Mouse (Mus musculus): ENCODE measurements around the gene Rasal2. TPM values are rescaled to one million over a fixed set of nuclear protein-coding genes. Genes with fewer than 3 reads are reported as not detected.
"Not testable (repeated sequence)": the region's sequence is repeated elsewhere in the genome, so short reads cannot be mapped to it uniquely, and the experiment has no call there.

The Rasal2 gene
- total RNA-seq, 4 experiments from 2014 or later: 20.2 to 26.5 (median 21.6) TPM

- DNase-seq (ENCODE audit: low spot score): no peak
These were observed 168.0 kb downstream of the Rasal2 start for GRCm38 (mm10) chr1:157244453-157244790.

- DNase-seq (ENCODE audit: low spot score): no peak
These were observed 168.6 kb downstream of the Rasal2 start for GRCm38 (mm10) chr1:157243576-157244452.

DNA sequence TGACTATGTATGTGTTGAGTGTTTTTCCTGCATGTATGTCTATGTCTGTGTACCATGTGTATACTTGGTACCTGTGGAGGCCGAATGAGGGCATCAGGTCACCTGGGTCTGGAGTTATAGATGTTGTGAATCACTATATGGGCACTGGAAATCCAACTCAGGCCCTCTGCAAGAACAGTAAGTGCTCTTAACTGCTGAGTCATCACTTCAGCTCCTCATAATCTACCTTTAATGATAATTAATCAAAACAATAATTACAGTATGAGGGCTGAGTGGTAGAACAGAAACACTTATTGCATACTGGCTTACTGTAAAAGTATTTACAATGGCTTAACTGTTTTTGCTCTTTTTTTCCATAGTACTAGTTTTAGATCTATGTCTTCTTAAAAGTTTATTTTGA, 172.7 kb downstream of the Rasal2 start:
- DNase-seq (ENCODE audit: low spot score): no peak

DNA sequence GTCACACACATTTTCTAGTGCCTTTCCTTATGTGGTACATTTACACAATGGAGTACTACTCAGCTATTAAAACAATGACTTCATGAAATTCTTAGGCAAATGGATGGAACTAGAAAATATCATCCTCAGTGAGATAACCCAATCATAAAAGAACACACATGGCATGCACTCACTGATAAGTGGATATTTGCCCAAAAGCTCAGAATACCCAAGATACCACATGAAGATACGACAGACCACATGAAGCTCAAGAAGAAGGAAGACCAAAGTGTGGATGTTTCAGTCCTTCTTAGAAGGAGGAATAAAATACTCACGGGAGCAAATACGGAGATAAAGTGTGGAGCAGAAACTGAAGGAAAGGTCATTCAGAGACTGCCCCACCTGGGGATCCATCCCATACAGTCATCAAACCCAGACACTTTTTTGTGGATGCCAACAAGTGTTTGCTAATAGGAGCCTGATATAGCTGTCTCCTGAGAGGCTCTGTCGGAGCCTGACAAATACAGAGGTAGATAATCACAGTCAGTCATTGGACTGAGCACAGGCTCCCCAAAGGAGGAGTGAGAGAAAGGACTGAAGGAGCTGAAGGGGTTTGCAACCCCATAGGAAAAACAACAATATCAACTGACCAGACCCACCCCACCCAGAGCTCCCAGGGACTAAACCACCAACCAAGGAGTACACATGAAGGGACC, 175.6 kb downstream of the Rasal2 start:
- DNase-seq (ENCODE audit: low spot score): not testable (repeated sequence)

GRCm38 (mm10) chr1:157233451-157233850, 178.9 kb downstream of the Rasal2 start:
- DNase-seq (ENCODE audit: low spot score): no peak

- DNase-seq (ENCODE audit: low spot score): no peak
These were observed 180.0 kb downstream of the Rasal2 start for GRCm38 (mm10) chr1:157232372-157232771.

- DNase-seq (ENCODE audit: low spot score): no peak
These were observed 181.4 kb downstream of the Rasal2 start for GRCm38 (mm10) chr1:157231016-157231415.

DNA sequence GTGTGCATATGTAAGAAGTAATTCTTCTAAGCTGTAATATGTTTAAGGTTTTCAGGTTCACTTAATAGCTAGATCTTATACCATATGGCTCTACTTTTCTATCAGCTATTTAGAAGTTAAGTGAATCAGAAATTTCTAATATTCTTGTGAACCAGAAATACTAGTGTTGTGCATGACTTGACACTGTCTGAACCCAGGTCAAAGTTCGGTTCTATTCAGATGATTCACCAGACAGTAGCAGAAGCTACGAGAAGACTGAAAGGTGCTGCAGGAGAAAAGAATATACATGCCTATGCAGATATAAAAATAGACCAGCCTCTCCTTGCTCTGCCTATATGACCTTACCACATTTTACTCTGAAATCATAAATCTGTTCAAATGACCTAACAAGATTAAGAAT, 182.0 kb downstream of the Rasal2 start:
- no peak for DNase-seq (ENCODE audit: low spot score)

DNA sequence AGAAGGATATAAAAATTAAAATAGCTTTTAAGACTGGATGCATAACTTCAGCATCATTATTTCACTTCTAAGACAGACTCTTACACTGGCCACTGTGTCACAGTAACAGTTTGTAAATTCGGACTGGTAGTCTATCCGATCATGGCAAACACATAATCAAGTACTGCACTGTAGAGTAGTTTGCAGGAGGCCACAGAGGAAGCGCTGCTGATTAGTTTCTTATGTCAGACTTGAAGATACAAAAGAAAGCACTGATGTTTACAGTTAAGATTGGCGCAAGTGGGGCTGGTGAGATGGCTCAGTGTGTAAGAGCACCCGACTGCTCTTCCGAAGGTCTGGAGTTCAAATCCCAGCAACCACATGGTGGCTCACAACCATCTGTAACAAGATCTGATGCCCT, 187.4 kb downstream of the Rasal2 start:
- no peak for DNase-seq (ENCODE audit: low spot score)

DNA sequence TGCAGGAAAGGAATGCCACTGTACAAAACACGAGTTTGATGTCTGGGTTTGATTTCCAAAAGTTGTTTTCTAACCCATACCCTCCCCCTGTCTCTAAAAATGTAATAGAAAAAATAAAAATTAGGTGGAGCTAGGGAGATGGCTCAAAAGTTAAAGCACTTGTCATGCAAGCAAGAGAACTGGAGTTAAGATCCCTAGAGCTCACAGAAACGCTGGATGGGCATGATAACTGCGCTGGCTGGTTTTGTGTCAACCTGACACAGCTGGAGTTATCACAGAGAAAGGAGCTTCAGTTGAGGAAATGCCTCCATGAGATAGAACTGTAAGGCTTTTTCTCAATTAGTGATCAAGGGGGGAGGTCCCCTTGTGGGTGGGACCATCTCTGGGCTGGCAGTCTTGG, 191.5 kb downstream of the Rasal2 start:
- no peak for DNase-seq (ENCODE audit: low spot score)

DNA sequence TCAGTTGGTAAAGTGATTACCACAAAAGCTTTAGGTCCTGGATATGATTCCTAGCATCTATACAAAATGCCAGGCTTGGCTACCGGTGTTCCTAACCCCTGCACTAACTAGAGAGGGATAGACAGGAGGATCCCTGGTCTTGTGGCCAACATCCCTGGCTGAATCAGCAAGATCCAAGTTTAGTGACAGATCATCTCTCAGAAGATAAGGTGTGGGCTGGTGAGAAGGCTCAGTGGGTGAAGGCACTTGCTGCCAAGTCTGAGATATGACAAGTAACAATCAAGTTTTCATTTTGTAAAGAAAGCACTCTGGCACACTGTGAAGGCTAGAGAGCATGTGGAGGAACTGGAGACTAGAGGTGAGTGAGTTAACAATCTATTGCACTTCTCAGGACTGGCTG, 191.9 kb downstream of the Rasal2 start:
- no peak for DNase-seq (ENCODE audit: low spot score)

GRCm38 (mm10) chr1:157208754-157209153, 203.6 kb downstream of the Rasal2 start:
- no peak for DNase-seq (ENCODE audit: low spot score)

- DNase-seq (ENCODE audit: low spot score): no peak
These were observed 206.7 kb downstream of the Rasal2 start for GRCm38 (mm10) chr1:157205685-157206084.

GRCm38 (mm10) chr1:157183043-157183442, 229.4 kb downstream of the Rasal2 start:
- DNase-seq (ENCODE audit: low spot score): no peak

DNA sequence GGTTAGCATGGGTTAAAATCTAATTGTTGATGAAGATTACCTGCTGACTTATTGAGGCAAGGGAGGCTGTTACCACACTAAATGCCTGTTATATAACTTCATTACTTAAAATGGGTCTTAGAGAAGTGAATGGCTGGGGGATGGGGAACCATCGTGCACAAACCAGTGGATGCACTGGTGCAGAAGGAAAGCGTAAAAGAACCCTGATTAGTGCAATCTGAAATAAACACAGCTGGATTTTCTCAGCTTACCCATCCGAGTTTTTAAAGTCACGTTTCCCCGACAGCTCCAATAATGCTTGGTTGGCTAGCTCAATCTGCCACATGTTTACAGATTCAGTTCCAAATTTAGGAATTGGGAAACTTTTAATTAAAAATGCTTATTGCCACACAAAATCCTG, 230.0 kb downstream of the Rasal2 start:
- no peak for DNase-seq (ENCODE audit: low spot score)

DNA sequence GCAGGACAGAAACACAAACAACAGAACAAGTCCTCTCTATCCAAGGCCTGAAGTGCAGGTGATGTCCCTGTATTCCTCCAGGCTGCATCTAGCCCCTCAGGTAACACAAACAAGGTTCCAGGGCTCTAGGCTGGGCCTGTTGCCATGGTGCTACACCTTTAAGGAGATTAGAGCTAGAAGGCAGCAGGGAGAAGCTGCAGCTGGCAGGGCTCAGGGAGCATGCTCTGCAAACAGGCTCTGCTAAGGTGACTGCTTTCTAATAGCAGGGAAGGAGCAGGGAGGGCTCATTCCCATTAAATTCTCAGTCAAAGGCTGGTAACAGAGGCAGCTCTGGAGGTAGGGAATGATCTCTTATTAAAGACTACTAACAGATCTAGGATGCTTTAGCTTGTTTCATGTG, 231.3 kb downstream of the Rasal2 start:
- DNase-seq (ENCODE audit: low spot score): no peak

- DNase-seq (ENCODE audit: low spot score): no peak
These were observed 233.2 kb downstream of the Rasal2 start for GRCm38 (mm10) chr1:157178988-157179764.

- DNase-seq (ENCODE audit: low spot score): no peak
These were observed 243.1 kb downstream of the Rasal2 start for GRCm38 (mm10) chr1:157169292-157169691.

DNA sequence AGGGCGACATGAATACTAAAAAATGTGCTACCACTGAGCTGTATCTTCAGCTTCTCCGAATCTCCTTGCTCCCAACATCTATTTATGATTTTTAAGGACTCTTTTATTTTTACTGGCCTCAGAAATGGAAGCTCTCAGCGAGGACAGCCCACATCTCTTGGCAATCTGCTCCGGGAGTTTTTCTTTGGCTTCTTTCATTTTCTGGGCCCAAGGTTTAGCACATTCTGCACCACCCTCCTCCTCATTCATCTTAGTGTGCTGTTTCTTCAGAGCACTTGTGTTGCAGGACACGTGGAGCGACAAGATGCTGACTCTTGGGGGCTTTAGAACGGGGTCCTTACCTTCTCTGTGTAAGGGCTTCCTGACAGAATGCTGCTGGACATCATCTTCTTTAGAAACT, 243.5 kb downstream of the Rasal2 start:
- DNase-seq (ENCODE audit: low spot score): peak; percentile 11

DNA sequence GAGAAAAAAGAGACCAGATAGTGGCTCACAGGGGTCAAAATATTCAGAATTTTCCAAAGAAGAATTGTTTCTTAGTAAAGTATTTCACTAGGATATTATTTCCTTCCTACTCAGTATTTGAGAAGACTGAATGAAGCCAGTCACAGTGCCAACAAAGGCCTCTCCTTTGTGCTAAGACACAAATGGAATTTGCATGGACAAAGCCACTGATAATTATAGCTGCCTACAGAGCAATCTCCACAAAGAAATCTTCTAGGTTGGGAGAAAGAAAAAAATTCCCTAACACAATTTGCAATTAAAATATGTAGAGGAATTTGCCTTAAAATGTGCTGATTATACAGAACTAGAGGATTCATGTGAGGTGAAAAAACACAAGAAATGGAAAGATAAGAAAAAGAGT, 258.6 kb downstream of the Rasal2 start:
- DNase-seq (ENCODE audit: low spot score): no peak

GRCm38 (mm10) chr1:157150107-157150506, 262.3 kb downstream of the Rasal2 start:
- no peak for DNase-seq (ENCODE audit: low spot score)

DNA sequence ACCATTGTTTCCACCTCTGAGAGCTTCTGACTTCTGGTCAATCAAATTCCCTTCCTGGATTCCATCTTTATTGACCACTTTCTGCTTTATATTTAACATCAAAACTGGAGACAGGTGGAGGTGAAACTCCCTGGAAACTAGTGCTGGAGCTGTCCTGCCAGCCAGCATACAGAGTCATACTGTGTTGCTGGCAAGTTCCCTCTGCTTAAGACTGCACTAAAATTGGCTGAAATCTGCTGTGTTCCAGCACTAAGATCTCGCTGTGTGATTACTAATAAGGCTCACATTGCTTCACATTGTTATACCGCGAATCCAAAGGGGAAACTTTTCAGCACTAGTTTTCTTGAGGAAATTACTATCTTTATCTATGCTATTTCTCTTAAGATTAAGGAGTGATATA, 267.8 kb downstream of the Rasal2 start:
- no peak for DNase-seq (ENCODE audit: low spot score)

Data from heart, adult 8-10 months (tissue).